Mouse (Mus musculus): ENCODE measurements around the gene St6galnac1. TPM values are rescaled to one million over a fixed set of nuclear protein-coding genes. Genes with fewer than 3 reads are reported as not detected.
"Not testable (repeated sequence)": the region's sequence is repeated elsewhere in the genome, so short reads cannot be mapped to it uniquely, and the experiment has no call there.

Gene St6galnac1
- total and polyA plus RNA-seq, 2 experiments from 2014 or later: not detected

DNA sequence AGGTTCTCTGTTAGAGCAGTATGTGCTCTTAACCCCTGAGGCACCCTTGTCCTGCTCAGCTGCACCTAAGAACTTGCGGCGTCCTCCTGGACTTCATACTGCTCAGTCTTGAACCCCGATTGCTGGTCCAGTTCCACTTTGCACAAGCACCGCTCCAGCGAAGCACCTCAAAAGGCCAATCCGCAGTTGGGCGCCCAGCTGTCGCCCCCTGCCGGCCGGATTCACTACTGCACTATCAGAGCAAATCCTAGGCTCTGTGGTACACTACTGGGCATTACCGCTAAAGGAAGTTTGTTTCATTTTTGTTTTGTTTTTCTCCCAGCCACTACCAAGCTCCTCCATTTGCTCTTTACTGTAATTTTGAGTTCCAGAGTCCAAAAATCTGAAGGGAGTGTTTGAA, 36.9 kb downstream of the St6galnac1 start:
- Histone ChIP-seq H3K9me3 (ENCODE audit: low read length) (no peaks in the 10 kb centered on the region), H3K4me3 (ENCODE audit: low read depth, low read length) (no peak overlapping the region), H3K27ac (ENCODE audit: low read depth, low read length) (no peak overlapping the region), H3K4me2 (ENCODE audit: low read depth, low read length, poor library complexity, severe bottlenecking) (no peak overlapping the region), H3K36me3 (ENCODE audit: insufficient read depth, low read length) (no peaks in the 10 kb centered on the region), H3K4me1 (ENCODE audit: insufficient read depth, low read length) (no peaks in the 10 kb centered on the region), H3K9ac (replicated peaks; ENCODE audit: low read length, poor library complexity, severe bottlenecking) (no peak overlapping the region), H3K27me3 (ENCODE audit: insufficient read depth, low read length) (no peaks in the 10 kb centered on the region)
- ATAC-seq (ENCODE audit: low FRiP score) (no peak), DNase-seq (ENCODE audit: low spot score) (no peak)
- WGBS: 51% methylated on average over 11 of the region's 11 CpGs
- TF ChIP-seq CTCF (IDR thresholded peaks at IDR 0.05): peak; percentile 48

DNA sequence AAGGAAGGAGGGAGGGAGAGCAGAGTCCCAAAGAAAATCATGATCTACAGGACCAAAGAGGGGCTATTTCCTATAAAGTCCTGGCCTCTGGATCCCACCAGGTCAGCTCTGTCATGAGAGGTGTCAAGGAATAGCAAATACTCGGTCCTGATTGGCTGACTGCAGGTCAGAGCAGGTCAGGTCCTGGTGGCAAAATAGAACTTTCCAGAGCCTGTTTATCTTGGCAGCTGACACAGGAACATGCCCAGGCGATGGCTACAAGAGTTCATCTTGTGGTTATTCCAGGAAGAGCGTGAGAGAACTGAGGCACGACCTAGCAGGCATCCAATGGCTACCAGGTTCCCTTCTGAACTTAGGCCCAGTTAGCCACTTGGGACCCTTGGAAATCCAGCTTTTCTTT, 42.8 kb downstream of the St6galnac1 start:
- 88% methylated on average over 4 of the region's 4 CpGs for WGBS

DNA sequence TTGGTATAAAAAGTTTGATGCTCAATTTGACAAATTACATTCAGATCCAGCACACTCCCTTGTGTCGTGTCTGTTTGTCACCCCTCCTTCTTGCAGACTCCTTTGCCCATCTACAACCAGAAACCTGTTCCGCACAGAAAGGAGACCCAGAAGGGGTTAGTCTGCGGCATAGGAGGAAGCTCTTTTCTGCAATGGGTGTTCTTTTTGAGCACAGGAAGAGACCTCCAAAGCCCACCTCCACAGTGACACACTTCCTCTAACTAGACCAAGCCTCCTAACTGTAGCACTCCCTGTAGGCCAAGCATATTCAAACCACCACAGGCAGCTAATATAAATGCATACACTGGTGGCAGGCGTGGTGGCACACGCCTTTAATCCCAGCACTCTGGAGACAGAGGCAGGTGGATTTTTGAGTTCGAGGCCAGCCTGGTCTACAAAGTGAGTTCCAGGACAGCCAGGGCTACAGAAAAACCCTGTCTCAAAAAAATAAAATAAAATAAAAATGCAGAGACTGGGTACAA, 44.2 kb downstream of the St6galnac1 start:
- 92% methylated on average over 6 of the region's 6 CpGs for WGBS
- not testable (repeated sequence) for H3K4me1 ChIP-seq (ENCODE audit: insufficient read depth, low read length); H3K9me3 ChIP-seq (ENCODE audit: low read length); ATAC-seq (ENCODE audit: low FRiP score); DNase-seq (ENCODE audit: low spot score); H3K4me2 ChIP-seq (ENCODE audit: low read depth, low read length, poor library complexity, severe bottlenecking); H3K36me3 ChIP-seq (ENCODE audit: insufficient read depth, low read length); H3K4me3 ChIP-seq (ENCODE audit: low read depth, low read length); H3K27me3 ChIP-seq (ENCODE audit: insufficient read depth, low read length); H3K9ac ChIP-seq (replicated peaks; ENCODE audit: low read length, poor library complexity, severe bottlenecking); H3K27ac ChIP-seq (ENCODE audit: low read depth, low read length)

More for the DNA sequence above, 42.8 kb downstream of the St6galnac1 start:
- Histone ChIP-seq H3K27ac (ENCODE audit: low read depth, low read length) (no peak overlapping the region), H3K4me1 (ENCODE audit: insufficient read depth, low read length) (no peaks in the 10 kb centered on the region), H3K4me2 (ENCODE audit: low read depth, low read length, poor library complexity, severe bottlenecking) (no peak overlapping the region), H3K9ac (replicated peaks; ENCODE audit: low read length, poor library complexity, severe bottlenecking) (no peak overlapping the region), H3K27me3 (ENCODE audit: insufficient read depth, low read length) (no peaks in the 10 kb centered on the region), H3K9me3 (ENCODE audit: low read length) (no peaks in the 10 kb centered on the region), H3K4me3 (ENCODE audit: low read depth, low read length) (no peak overlapping the region), H3K36me3 (ENCODE audit: insufficient read depth, low read length) (no peaks in the 10 kb centered on the region)
- ATAC-seq (ENCODE audit: low FRiP score): no peak
- no peak for TF ChIP-seq CTCF (IDR thresholded peaks at IDR 0.05)
- no peak for DNase-seq (ENCODE audit: low spot score)

DNA sequence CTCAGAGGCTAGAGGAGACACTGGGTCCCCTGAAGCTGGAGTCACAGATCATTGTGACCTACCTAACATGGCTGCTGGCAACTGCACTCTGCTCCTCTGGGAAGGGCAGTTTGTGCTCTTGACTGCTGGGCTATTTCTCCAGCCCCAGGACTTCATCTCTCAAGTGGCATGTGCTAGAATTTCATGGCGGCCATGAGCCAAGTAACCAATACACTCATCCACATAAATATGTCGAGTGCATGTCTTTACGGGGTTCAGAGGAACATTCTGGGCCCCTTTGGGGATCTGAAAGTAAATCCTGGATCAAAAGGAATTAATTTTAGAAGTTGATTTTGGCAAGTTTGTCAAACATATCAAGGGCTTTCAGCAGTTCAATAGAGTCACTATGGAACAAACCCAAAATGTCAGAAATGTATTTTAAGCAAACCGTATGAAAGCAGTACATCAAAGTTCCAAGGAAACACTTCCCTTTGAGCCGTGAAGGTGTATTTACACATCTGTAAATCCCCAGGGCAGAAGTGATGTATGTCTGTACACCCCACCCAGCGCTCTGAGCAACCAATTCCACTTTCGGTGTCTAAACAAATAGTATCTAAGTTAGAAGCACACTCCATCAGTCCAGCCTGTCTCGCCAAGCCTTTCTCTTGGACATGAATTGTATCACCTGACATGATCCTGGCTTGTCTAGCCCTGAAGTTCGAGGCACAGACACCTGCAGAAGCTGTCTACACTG, 45.9 kb downstream of the St6galnac1 start:
- DNase-seq (ENCODE audit: low spot score) (no peak), ATAC-seq (ENCODE audit: low FRiP score) (no peak)
- no peaks in the 10 kb centered on the region for H3K9me3 ChIP-seq (ENCODE audit: low read length)
- no peak overlapping the region for H3K9ac ChIP-seq (replicated peaks; ENCODE audit: low read length, poor library complexity, severe bottlenecking)
- no peak overlapping the region for H3K4me2 ChIP-seq (ENCODE audit: low read depth, low read length, poor library complexity, severe bottlenecking)
- TF ChIP-seq CTCF (IDR thresholded peaks at IDR 0.05): no peak
- H3K36me3 ChIP-seq (ENCODE audit: insufficient read depth, low read length): no peaks in the 10 kb centered on the region
- H3K4me3 ChIP-seq (ENCODE audit: low read depth, low read length): no peak overlapping the region
- 80% methylated on average over 9 of the region's 9 CpGs for WGBS
- no peaks in the 10 kb centered on the region for H3K4me1 ChIP-seq (ENCODE audit: insufficient read depth, low read length)
- H3K27ac ChIP-seq (ENCODE audit: low read depth, low read length): no peak overlapping the region
- no peaks in the 10 kb centered on the region for H3K27me3 ChIP-seq (ENCODE audit: insufficient read depth, low read length)

DNA sequence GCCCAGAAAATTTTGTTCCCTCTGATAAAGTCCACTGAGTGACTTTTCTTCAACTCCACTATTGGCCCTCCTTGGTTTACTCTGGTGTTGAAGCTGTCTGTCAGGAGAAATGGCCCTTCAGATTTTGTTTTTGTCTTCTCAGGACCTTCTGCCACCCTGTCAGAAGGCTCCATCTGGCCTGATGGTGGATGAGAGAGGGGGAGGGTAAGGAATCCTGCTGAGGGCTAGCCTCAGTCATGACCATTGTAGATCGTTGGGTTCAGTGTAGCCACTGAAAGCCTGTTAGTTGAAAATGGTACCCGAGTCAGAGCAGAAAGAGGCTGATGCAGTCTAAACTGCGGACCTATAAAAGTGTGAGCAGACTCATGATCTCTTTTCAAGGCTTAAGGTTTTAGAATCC, 49.2 kb downstream of the St6galnac1 start:
- H3K4me1 ChIP-seq (ENCODE audit: insufficient read depth, low read length): no peaks in the 10 kb centered on the region
- H3K27ac ChIP-seq (ENCODE audit: low read depth, low read length): no peak overlapping the region
- no peak overlapping the region for H3K4me2 ChIP-seq (ENCODE audit: low read depth, low read length, poor library complexity, severe bottlenecking)
- H3K27me3 ChIP-seq (ENCODE audit: insufficient read depth, low read length): no peaks in the 10 kb centered on the region
- ATAC-seq (ENCODE audit: low FRiP score) (no peak), DNase-seq (ENCODE audit: low spot score) (no peak)
- H3K9me3 ChIP-seq (ENCODE audit: low read length): no peaks in the 10 kb centered on the region
- no peak overlapping the region for H3K9ac ChIP-seq (replicated peaks; ENCODE audit: low read length, poor library complexity, severe bottlenecking)
- no peak overlapping the region for H3K4me3 ChIP-seq (ENCODE audit: low read depth, low read length)
- TF ChIP-seq CTCF (IDR thresholded peaks at IDR 0.05): no peak
- H3K36me3 ChIP-seq (ENCODE audit: insufficient read depth, low read length): no peaks in the 10 kb centered on the region
- WGBS: 76% methylated on average over 3 of the region's 3 CpGs
